Mouse (Mus musculus) MEL (cell line): ENCODE results near the gene Kcns3. TPM values are rescaled to one million over a fixed set of nuclear protein-coding genes. Genes with fewer than 3 reads are reported as not detected.

ENCODE experiments used
- DNase-seq: peaks from one replicate; pipeline ENCODE4 v3.0.0; 2011; ENCODE audit warnings: low read depth, low spot score
- H3K27ac ChIP-seq: 2 replicates; pipeline ENCODE4 v1.5.1; 2012; ENCODE audit warnings: low read depth, mild to moderate bottlenecking, control low read depth, low read length, moderate library complexity; ENCODE audit not compliant: control insufficient read depth
- H3K27me3 ChIP-seq, 2 experiments: fragments of 150-350 bp in 1 of 2; sonication (generic) in 1 of 2; 2 replicates each; pipeline ENCODE4 v1.6.1; 2012; ENCODE audit warnings: low read length in 2 of 2, mild to moderate bottlenecking in 2 of 2, improper control_type of control experiment in 1 of 2, moderate library complexity in 1 of 2; ENCODE audit not compliant: insufficient read depth in 2 of 2, control insufficient read depth in 1 of 2
- H3K36me3 ChIP-seq, 2 experiments: 2 replicates each; pipeline ENCODE4 v1.6.1; 2012 to 2014; ENCODE audit warnings: low read length in 2 of 2, improper control_type of control experiment in 1 of 2, inconsistent platforms in 1 of 2, mild to moderate bottlenecking in 1 of 2; ENCODE audit not compliant: insufficient read depth in 2 of 2, control insufficient read depth in 1 of 2
- H3K4me1 ChIP-seq, 2 experiments: fragments of 150-350 bp in 1 of 2; sonication (generic) in 1 of 2; 2 replicates each; pipeline ENCODE4 v1.6.1; 2012; ENCODE audit warnings: low read length in 2 of 2, improper control_type of control experiment in 1 of 2, mild to moderate bottlenecking in 1 of 2; ENCODE audit not compliant: insufficient read depth in 2 of 2, control insufficient read depth in 1 of 2
- H3K4me3 ChIP-seq, 2 experiments: fragments of 150-350 bp in 1 of 2; sonication (generic) in 1 of 2; 2 replicates each; pipeline ENCODE4 v1.5.1; 2012; ENCODE audit warnings: low read depth in 2 of 2, low read length in 2 of 2, mild to moderate bottlenecking in 2 of 2, moderate library complexity in 2 of 2, control low read depth in 1 of 2, improper control_type of control experiment in 1 of 2; ENCODE audit not compliant: control insufficient read depth in 1 of 2, insufficient read depth in 1 of 2
- H3K79me2 ChIP-seq: 2 replicates; pipeline ENCODE4 v1.6.1; 2012; ENCODE audit warnings: mild to moderate bottlenecking, low read length, moderate library complexity; ENCODE audit not compliant: control insufficient read depth, poor library complexity, insufficient read depth
- H3K9ac ChIP-seq: 2 replicates; pipeline ENCODE4 v1.6.1; 2012; ENCODE audit warnings: low read depth, mild to moderate bottlenecking, control low read depth, low read length, moderate library complexity; ENCODE audit not compliant: control insufficient read depth, poor library complexity, severe bottlenecking
- H3K9me3 ChIP-seq: fragments of 150-350 bp; sonication (generic); replicated peaks from 2 replicates; pipeline ENCODE4 v1.6.1; 2012; ENCODE audit warnings: mild to moderate bottlenecking, low read length, improper control_type of control experiment, moderate library complexity; ENCODE audit not compliant: insufficient read depth
- CHD1 ChIP-seq: IDR thresholded peaks from 2 replicates; pipeline ENCODE4 v1.6.1; 2012; ENCODE audit warnings: low read depth, mild to moderate bottlenecking, inconsistent platforms, low read length, improper control_type of control experiment
- CHD2 ChIP-seq: IDR thresholded peaks from 2 replicates; pipeline ENCODE4 v1.6.1; 2011; ENCODE audit warnings: low read length, improper control_type of control experiment
- E2F4 ChIP-seq: IDR thresholded peaks from 2 replicates; pipeline ENCODE4 v1.6.1; 2011; ENCODE audit warnings: low read depth, low read length, improper control_type of control experiment, borderline replicate concordance
- ELF1 ChIP-seq: IDR thresholded peaks from 2 replicates; pipeline ENCODE4 v1.6.1; 2014; ENCODE audit warnings: low read depth, mild to moderate bottlenecking, inconsistent platforms, low read length, improper control_type of control experiment, moderate library complexity
- ETS1 ChIP-seq: IDR thresholded peaks from 2 replicates; pipeline ENCODE4 v1.6.1; 2012; ENCODE audit warnings: low read depth, mild to moderate bottlenecking, inconsistent platforms, low read length, improper control_type of control experiment, moderate library complexity
- GATA1 ChIP-seq: IDR thresholded peaks from 2 replicates; pipeline ENCODE4 v1.6.1; 2011; ENCODE audit warnings: low read depth, low read length, improper control_type of control experiment
- HCFC1 ChIP-seq: IDR thresholded peaks from 2 replicates; pipeline ENCODE4 v1.6.1; 2012; ENCODE audit warnings: low read depth, mild to moderate bottlenecking, inconsistent platforms, low read length, improper control_type of control experiment, moderate library complexity
- KAT2A ChIP-seq: conservative IDR thresholded peaks from 2 replicates; pipeline ENCODE4 v1.6.1; 2012; ENCODE audit warnings: low read depth, low read length, improper control_type of control experiment, inconsistent platforms
- MAFK ChIP-seq: IDR thresholded peaks from 2 replicates; pipeline ENCODE4 v1.6.1; 2011; ENCODE audit warnings: low read depth, mild to moderate bottlenecking, low read length, improper control_type of control experiment, borderline replicate concordance
- MAZ ChIP-seq: IDR thresholded peaks from 2 replicates; pipeline ENCODE4 v1.6.1; 2012; ENCODE audit warnings: low read depth, mild to moderate bottlenecking, inconsistent platforms, low read length, improper control_type of control experiment
- MEF2A ChIP-seq: IDR thresholded peaks from 2 replicates; pipeline ENCODE4 v1.6.1; 2014; ENCODE audit warnings: low read depth, mild to moderate bottlenecking, inconsistent platforms, low read length, improper control_type of control experiment; ENCODE audit not compliant: poor library complexity, insufficient replicate concordance, severe bottlenecking; ENCODE audit errors: extremely low read depth
- MYC ChIP-seq: IDR thresholded peaks from 2 replicates; pipeline ENCODE4 v1.6.1; 2011; ENCODE audit warnings: low read depth, mild to moderate bottlenecking, low read length, improper control_type of control experiment, moderate library complexity
- NRF1 ChIP-seq: IDR thresholded peaks from 2 replicates; pipeline ENCODE4 v1.6.1; 2014; ENCODE audit warnings: low read depth, mild to moderate bottlenecking, inconsistent platforms, low read length, improper control_type of control experiment, moderate library complexity; ENCODE audit not compliant: poor library complexity, insufficient read depth, severe bottlenecking
- POLR2AphosphoS2 ChIP-seq: IDR thresholded peaks from 2 replicates; pipeline ENCODE4 v1.6.1; 2011; ENCODE audit warnings: low read length, improper control_type of control experiment
- POLR2AphosphoS5 ChIP-seq: IDR thresholded peaks from 2 replicates; pipeline ENCODE4 v1.6.1; 2012; ENCODE audit warnings: low read depth, borderline replicate concordance, mild to moderate bottlenecking, inconsistent platforms, low read length, moderate library complexity, mixed read lengths
- TBP ChIP-seq: IDR thresholded peaks from 2 replicates; pipeline ENCODE4 v1.8.0; 2011; ENCODE audit warnings: low read depth, low read length, improper control_type of control experiment
- UBTF ChIP-seq: IDR thresholded peaks from 2 replicates; pipeline ENCODE4 v1.6.1; 2012; ENCODE audit warnings: low read depth, mild to moderate bottlenecking, inconsistent platforms, low read length, improper control_type of control experiment, moderate library complexity, borderline replicate concordance; ENCODE audit not compliant: insufficient read depth
- USF1 ChIP-seq: IDR thresholded peaks from 2 replicates; pipeline ENCODE4 v1.6.1; 2014; ENCODE audit warnings: low read depth, mild to moderate bottlenecking, inconsistent platforms, low read length, improper control_type of control experiment, moderate library complexity
- ZC3H11A ChIP-seq: IDR thresholded peaks from 2 replicates; pipeline ENCODE4 v1.6.1; 2012; ENCODE audit warnings: low read depth, mild to moderate bottlenecking, inconsistent platforms, low read length, improper control_type of control experiment
- ZNF384 ChIP-seq: IDR thresholded peaks from 2 replicates; pipeline ENCODE4 v1.6.1; 2012; ENCODE audit warnings: low read depth, mild to moderate bottlenecking, inconsistent platforms, low read length, improper control_type of control experiment
- polyA plus RNA-seq, 2 experiments: library from polyadenylated mRNA; stranded (reverse) in 1 of 2; unstranded in 1 of 2; fragments of >175 nt in 1 of 2; fragments of >200 nt in 1 of 2; gene quantifications; 2 replicates each; pipeline versions ENCODE4 v1.2.1 to v1.2.4; 2012; ENCODE audit warnings: low replicate concordance in 2 of 2, low read depth in 1 of 2; ENCODE audit not compliant: insufficient read length in 2 of 2, insufficient read depth in 1 of 2, missing spikeins in 1 of 2
- total RNA-seq: library from RNA; depleted of rRNA; stranded (reverse); fragments of 300-350 nt; gene quantifications from 2 replicates; pipeline ENCODE4 v1.2.3, GENCODE M21; 2012

Kcns3 gene
- total and polyA plus RNA-seq, 3 experiments = not detected

GRCm38 (mm10) chr12:11101565-11101964 is 49.3 kb downstream of the Kcns3 start:
- Histone ChIP-seq H3K4me3 (no peak overlapping the region), H3K9me3 (no peaks in the 10 kb centered on the region)
- TF ChIP-seq POLR2AphosphoS2 (no peak), ETS1 (no peak), MAFK (no peak)
- TF ChIP-seq, all 39 proteins: peak for 0
- DNase-seq = no peak
- H3K27ac ChIP-seq = no peak overlapping the region
- no peaks in the 10 kb centered on the region for H3K27me3 ChIP-seq
- H3K79me2 ChIP-seq = no peaks in the 10 kb centered on the region
- no peaks in the 10 kb centered on the region for H3K4me1 ChIP-seq
- no peak overlapping the region for H3K9ac ChIP-seq
- H3K36me3 ChIP-seq = no peaks in the 10 kb centered on the region

DNA sequence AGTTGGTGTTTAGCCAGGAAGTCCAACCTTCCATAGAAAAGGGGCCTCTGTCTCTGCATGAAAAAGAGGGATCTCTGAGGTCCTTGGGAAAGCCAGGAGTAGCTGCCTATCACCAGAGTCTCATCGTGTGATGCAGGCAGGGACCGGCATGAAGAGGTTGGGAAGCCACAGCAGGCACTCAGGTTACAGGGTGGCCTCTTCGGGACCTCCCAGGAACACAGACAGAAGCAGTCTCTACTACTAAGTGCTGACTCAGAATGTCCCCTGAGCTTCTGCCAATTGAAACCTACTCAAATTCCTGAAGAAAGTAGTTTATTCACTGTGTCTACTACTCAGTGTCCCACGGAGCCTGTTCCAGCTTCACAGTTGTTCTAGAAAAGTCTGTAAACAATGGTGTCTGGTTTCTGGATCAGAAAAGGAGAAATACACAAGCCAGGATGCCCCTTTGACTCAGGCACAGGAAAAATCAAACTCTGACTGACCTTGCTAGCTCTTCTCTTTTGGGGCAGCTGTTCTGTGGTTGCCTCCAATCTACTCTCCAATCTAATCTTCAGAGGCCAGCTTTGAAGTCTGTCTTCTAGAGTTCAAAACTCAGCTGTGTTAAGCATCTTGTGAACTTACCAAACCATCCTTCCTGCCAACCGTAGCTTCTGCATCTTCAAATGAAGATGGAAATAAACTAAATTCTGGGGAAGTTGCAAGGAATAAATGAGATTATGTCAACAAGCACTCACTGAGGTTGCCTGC is 62.1 kb downstream of the Kcns3 start:
- TF ChIP-seq POLR2AphosphoS2 = no peak
- no peak for TF ChIP-seq MAZ
- TF ChIP-seq CHD2 = no peak
- TF ChIP-seq POLR2AphosphoS5 = no peak
- TF ChIP-seq ETS1 = no peak
- no peak for TF ChIP-seq ZNF384
- no peak for TF ChIP-seq MEF2A
- TF ChIP-seq CHD1 = no peak
- TF ChIP-seq MYC = no peak
- TF ChIP-seq NRF1 = no peak
- no peak for TF ChIP-seq HCFC1
- TF ChIP-seq ELF1 = no peak
- TF ChIP-seq E2F4 = no peak
- no peak for TF ChIP-seq TBP
- no peak for TF ChIP-seq ZC3H11A
- no peak for TF ChIP-seq KAT2A
- TF ChIP-seq GATA1 = no peak
- TF ChIP-seq UBTF = no peak
- TF ChIP-seq USF1 = no peak
- no peaks in the 10 kb centered on the region for H3K4me1 ChIP-seq
- no peak overlapping the region for H3K9ac ChIP-seq
- no peaks in the 10 kb centered on the region for H3K79me2 ChIP-seq
- no peak for DNase-seq
- no peaks in the 10 kb centered on the region for H3K9me3 ChIP-seq
- H3K4me3 ChIP-seq = no peak overlapping the region
- no peaks in the 10 kb centered on the region for H3K27me3 ChIP-seq
- H3K36me3 ChIP-seq = no peaks in the 10 kb centered on the region
- H3K27ac ChIP-seq = no peak overlapping the region
